Mouse (Mus musculus) bone marrow macrophage, adult 2 months (primary cell): ENCODE results near the gene Gm11549.

Experiments used
- CTCF ChIP-seq: IDR thresholded peaks from 2 replicates; pipeline ENCODE4 v1.5.1; 2012; ENCODE audit warnings: low read depth, mild to moderate bottlenecking, low read length, moderate library complexity
- POLR2A ChIP-seq: IDR thresholded peaks from 2 replicates; pipeline ENCODE4 v1.6.1; 2012; ENCODE audit warnings: mild to moderate bottlenecking, low read depth, low read length, borderline replicate concordance

GRCm38 (mm10) chr3:36530781-36531180, 9.2 kb upstream of the Gm11549 start:
- no peak for TF ChIP-seq CTCF
- TF ChIP-seq POLR2A: no peak
